Mouse (Mus musculus): ENCODE results near the gene Prkce. TPM values are rescaled to one million over a fixed set of nuclear protein-coding genes. Genes with fewer than 3 reads are reported as not detected.

The Prkce gene
- total and polyA plus RNA-seq, 2 experiments from 2014 or later, result 91.3 to 94.3 TPM

GRCm38 (mm10) chr17:86277032-86277798 is 109.6 kb downstream of the Prkce start:
- Histone ChIP-seq H3K4me3 (ENCODE audit: low read depth, low read length) (no peak overlapping the region), H3K27ac (ENCODE audit: low read depth, low read length) (no peak overlapping the region), H3K9me3 (ENCODE audit: low read length) (no peaks in the 10 kb centered on the region), H3K9ac (no peak overlapping the region), H3K4me2 (ENCODE audit: low read depth) (no peak overlapping the region), H3K36me3 (ENCODE audit: insufficient read depth) (no peaks in the 10 kb centered on the region), H3K27me3 (ENCODE audit: insufficient read depth, low read length) (no peaks in the 10 kb centered on the region), H3K4me1 (ENCODE audit: insufficient read depth) (peaks cover 9% of the 10 kb centered on the region; the same call in 1 of the 2 replicates)
- TF ChIP-seq CTCF (IDR thresholded peaks at IDR 0.05; ENCODE audit: low read depth), result no peak
- DNase-seq (no peak), ATAC-seq (no peak)
- 59% methylated on average over 8 of the region's 8 CpGs for WGBS

- Histone ChIP-seq H3K4me2 (ENCODE audit: low read depth) (no peak overlapping the region), H3K27ac (ENCODE audit: low read depth, low read length) (no peak overlapping the region), H3K36me3 (ENCODE audit: insufficient read depth) (no peaks in the 10 kb centered on the region), H3K9me3 (ENCODE audit: low read length) (no peaks in the 10 kb centered on the region), H3K4me1 (ENCODE audit: insufficient read depth) (peaks cover 3% of the 10 kb centered on the region; the same call in 1 of the 2 replicates), H3K9ac (no peak overlapping the region), H3K27me3 (ENCODE audit: insufficient read depth, low read length) (no peaks in the 10 kb centered on the region), H3K4me3 (ENCODE audit: low read depth, low read length) (no peak overlapping the region)
- WGBS, result 83% methylated on average over 5 of the region's 5 CpGs
- ATAC-seq (no peak), DNase-seq (no peak)
- no peak for TF ChIP-seq CTCF (IDR thresholded peaks at IDR 0.05; ENCODE audit: low read depth)
These were observed 110.5 kb downstream of the Prkce start for GRCm38 (mm10) chr17:86277999-86278526.

GRCm38 (mm10) chr17:86279751-86280150 is 112.2 kb downstream of the Prkce start:
- no peak for DNase-seq
- Histone ChIP-seq H3K4me3 (ENCODE audit: low read depth, low read length) (no peak overlapping the region), H3K4me1 (ENCODE audit: insufficient read depth) (no peaks in the 10 kb centered on the region), H3K36me3 (ENCODE audit: insufficient read depth) (no peaks in the 10 kb centered on the region), H3K27ac (ENCODE audit: low read depth, low read length) (no peak overlapping the region), H3K4me2 (ENCODE audit: low read depth) (no peak overlapping the region), H3K9ac (no peak overlapping the region), H3K27me3 (ENCODE audit: insufficient read depth, low read length) (no peaks in the 10 kb centered on the region), H3K9me3 (ENCODE audit: low read length) (no peaks in the 10 kb centered on the region)
- WGBS, result 69% methylated on average over 10 of the region's 10 CpGs
- no peak for TF ChIP-seq CTCF (IDR thresholded peaks at IDR 0.05; ENCODE audit: low read depth)
- no peak for ATAC-seq

DNA sequence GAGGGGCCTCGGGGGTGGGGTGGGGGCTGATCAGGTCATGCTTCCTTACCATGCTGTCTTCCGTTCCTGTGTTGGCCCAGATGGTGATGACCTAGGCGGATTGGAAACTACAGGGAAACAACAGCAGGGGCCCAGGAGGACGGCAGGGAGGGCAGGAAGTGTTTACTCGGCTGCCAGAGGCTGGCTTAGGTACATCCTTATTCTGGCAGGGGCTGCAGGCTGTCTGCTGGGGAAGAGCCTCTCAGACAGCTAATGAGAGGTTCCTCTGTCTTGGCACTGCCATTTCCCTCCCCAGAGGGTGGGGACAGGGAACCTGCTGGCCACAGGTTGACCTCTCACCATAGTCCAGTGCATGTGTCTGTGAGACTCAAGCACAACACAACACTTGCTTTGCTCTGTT is 116.2 kb downstream of the Prkce start:
- no peak for TF ChIP-seq CTCF (IDR thresholded peaks at IDR 0.05; ENCODE audit: low read depth)
- H3K4me1 ChIP-seq (ENCODE audit: insufficient read depth), result no peaks in the 10 kb centered on the region
- no peaks in the 10 kb centered on the region for H3K27me3 ChIP-seq (ENCODE audit: insufficient read depth, low read length)
- no peak overlapping the region for H3K9ac ChIP-seq
- 56% methylated on average over 5 of the region's 5 CpGs for WGBS
- H3K4me3 ChIP-seq (ENCODE audit: low read depth, low read length), result no peak overlapping the region
- no peaks in the 10 kb centered on the region for H3K9me3 ChIP-seq (ENCODE audit: low read length)
- no peak for DNase-seq
- no peak overlapping the region for H3K27ac ChIP-seq (ENCODE audit: low read depth, low read length)
- H3K36me3 ChIP-seq (ENCODE audit: insufficient read depth), result no peaks in the 10 kb centered on the region
- no peak for ATAC-seq
- no peak overlapping the region for H3K4me2 ChIP-seq (ENCODE audit: low read depth)

DNA sequence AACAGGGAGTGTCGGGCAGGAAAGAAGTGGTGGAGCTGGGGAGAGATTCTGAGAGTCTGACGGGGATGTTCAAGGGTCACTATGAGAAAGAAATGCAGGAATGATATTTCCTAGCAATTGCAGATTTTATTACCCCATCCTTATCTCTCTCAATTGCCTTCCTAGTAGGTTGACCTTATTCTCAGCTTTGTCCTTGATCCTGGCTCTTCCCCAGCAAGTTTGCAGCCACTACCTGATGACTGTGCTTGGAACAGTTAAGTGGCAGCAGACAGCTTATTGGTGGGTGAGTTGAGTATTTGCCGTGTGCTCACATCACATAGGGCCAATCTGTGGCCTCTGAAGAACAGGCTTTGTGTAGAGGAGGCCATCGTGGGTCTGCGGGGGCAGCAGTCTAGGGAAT is 117.5 kb downstream of the Prkce start:
- no peak overlapping the region for H3K9ac ChIP-seq
- H3K4me3 ChIP-seq (ENCODE audit: low read depth, low read length), result no peak overlapping the region
- H3K4me1 ChIP-seq (ENCODE audit: insufficient read depth), result no peaks in the 10 kb centered on the region
- WGBS, result 90% methylated on average over 5 of the region's 5 CpGs
- H3K27me3 ChIP-seq (ENCODE audit: insufficient read depth, low read length), result no peaks in the 10 kb centered on the region
- TF ChIP-seq CTCF (IDR thresholded peaks at IDR 0.05; ENCODE audit: low read depth), result no peak
- H3K9me3 ChIP-seq (ENCODE audit: low read length), result no peaks in the 10 kb centered on the region
- ATAC-seq (no peak), DNase-seq (no peak)
- H3K27ac ChIP-seq (ENCODE audit: low read depth, low read length), result no peak overlapping the region
- H3K4me2 ChIP-seq (ENCODE audit: low read depth), result no peak overlapping the region
- H3K36me3 ChIP-seq (ENCODE audit: insufficient read depth), result no peaks in the 10 kb centered on the region

DNA sequence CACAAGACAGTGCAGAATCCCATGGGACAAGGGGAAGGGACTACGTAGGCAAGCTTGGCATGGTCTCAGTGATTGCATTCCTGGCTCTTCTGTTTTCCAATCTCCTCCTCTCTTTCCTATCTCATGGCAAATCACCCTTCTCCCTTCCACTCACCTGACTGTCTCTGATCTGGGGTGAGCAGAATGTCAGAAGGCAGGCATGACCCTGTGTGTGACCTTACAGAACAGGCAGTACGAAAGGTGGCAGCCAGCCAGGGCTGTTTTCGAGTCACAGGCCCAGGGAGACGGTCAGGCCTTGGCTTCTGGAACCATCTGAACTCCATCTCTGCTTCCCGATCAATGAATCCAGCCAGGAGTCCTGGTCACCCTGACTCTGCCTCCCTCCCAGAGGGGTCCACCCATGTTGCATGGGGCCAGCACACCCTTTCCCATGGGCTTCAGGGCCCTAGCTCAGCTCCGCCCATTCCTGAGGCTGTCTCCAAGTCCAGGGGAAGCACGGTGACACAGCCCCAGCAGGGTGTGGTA is 119.2 kb downstream of the Prkce start:
- no peak for TF ChIP-seq CTCF (IDR thresholded peaks at IDR 0.05; ENCODE audit: low read depth)
- Histone ChIP-seq H3K4me2 (ENCODE audit: low read depth) (no peak overlapping the region), H3K36me3 (ENCODE audit: insufficient read depth) (no peaks in the 10 kb centered on the region), H3K27me3 (ENCODE audit: insufficient read depth, low read length) (no peaks in the 10 kb centered on the region), H3K27ac (ENCODE audit: low read depth, low read length) (no peak overlapping the region), H3K9ac (no peak overlapping the region), H3K4me1 (ENCODE audit: insufficient read depth) (no peaks in the 10 kb centered on the region), H3K9me3 (ENCODE audit: low read length) (no peaks in the 10 kb centered on the region), H3K4me3 (ENCODE audit: low read depth, low read length) (no peak overlapping the region)
- 84% methylated on average over 7 of the region's 7 CpGs for WGBS
- DNase-seq (no peak), ATAC-seq (no peak)

GRCm38 (mm10) chr17:86292711-86293110 is 125.1 kb downstream of the Prkce start:
- ATAC-seq, result no peak
- Histone ChIP-seq H3K9ac (no peak overlapping the region), H3K9me3 (ENCODE audit: low read length) (no peaks in the 10 kb centered on the region), H3K4me3 (ENCODE audit: low read depth, low read length) (no peak overlapping the region), H3K27me3 (ENCODE audit: insufficient read depth, low read length) (no peaks in the 10 kb centered on the region), H3K27ac (ENCODE audit: low read depth, low read length) (no peak overlapping the region), H3K36me3 (ENCODE audit: insufficient read depth) (no peaks in the 10 kb centered on the region), H3K4me2 (ENCODE audit: low read depth) (no peak overlapping the region), H3K4me1 (ENCODE audit: insufficient read depth) (no peaks in the 10 kb centered on the region; the same call in 1 of the 2 replicates)
- no peak for TF ChIP-seq CTCF (IDR thresholded peaks at IDR 0.05; ENCODE audit: low read depth)
- DNase-seq, result no peak
- 78% methylated on average over 6 of the region's 6 CpGs for WGBS

All from forebrain, postnatal 0 days (tissue).